Mouse (Mus musculus) large intestine, adult 2 months (tissue): Measurements from ENCODE around the gene Sae1. TPM values are rescaled to one million over a fixed set of nuclear protein-coding genes. Genes with fewer than 3 reads are reported as not detected.

Experiments used
- DNase-seq: peaks from one replicate; pipeline ENCODE4 v3.0.0-alpha.2; 2012; ENCODE audit warnings: low read depth, low spot score
- WGBS: fragments of 180-500 bp; shearing (Covaris S2); methylation state at CpG from one replicate; pipeline ENCODE4 v1.1.7; 2018; 5-methylcytosine and 5-hydroxymethylcytosine counted together
- polyA plus RNA-seq: library from polyadenylated mRNA; depleted of rRNA; stranded (reverse); fragments of >200 nt; gene quantifications from 2 replicates; pipeline ENCODE4 v1.2.3, GENCODE M21; 2012; rRNA removed

The Sae1 gene
- polyA plus RNA-seq, 1 experiment = 45.4 TPM

DNA sequence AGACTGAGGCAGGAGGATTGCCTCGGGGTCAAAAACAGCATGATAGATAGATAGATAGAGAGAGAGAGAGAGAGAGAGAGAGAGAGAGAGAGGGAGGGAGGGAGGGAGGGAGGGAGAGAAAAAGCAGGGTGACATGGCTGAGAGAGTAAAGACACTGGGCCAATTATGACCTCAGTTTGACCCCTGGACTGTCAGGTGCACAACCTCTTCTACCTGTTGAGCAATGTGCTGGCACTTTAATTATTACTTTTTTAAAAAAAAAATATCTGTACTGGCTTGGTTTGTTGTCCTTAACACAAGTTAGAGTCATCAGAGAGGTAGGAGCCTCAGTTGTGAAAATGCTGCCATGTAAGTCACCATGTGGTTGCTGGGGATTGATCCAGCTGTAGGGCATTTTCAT is 99.8 kb downstream of the Sae1 start:
- 75% methylated on average over 1 of the region's 1 CpGs for WGBS
- no peak for DNase-seq

GRCm38 (mm10) chr7:16287016-16287415 is 100.6 kb downstream of the Sae1 start:
- DNase-seq = no peak
- 60% methylated on average over 2 of the region's 2 CpGs for WGBS

DNA sequence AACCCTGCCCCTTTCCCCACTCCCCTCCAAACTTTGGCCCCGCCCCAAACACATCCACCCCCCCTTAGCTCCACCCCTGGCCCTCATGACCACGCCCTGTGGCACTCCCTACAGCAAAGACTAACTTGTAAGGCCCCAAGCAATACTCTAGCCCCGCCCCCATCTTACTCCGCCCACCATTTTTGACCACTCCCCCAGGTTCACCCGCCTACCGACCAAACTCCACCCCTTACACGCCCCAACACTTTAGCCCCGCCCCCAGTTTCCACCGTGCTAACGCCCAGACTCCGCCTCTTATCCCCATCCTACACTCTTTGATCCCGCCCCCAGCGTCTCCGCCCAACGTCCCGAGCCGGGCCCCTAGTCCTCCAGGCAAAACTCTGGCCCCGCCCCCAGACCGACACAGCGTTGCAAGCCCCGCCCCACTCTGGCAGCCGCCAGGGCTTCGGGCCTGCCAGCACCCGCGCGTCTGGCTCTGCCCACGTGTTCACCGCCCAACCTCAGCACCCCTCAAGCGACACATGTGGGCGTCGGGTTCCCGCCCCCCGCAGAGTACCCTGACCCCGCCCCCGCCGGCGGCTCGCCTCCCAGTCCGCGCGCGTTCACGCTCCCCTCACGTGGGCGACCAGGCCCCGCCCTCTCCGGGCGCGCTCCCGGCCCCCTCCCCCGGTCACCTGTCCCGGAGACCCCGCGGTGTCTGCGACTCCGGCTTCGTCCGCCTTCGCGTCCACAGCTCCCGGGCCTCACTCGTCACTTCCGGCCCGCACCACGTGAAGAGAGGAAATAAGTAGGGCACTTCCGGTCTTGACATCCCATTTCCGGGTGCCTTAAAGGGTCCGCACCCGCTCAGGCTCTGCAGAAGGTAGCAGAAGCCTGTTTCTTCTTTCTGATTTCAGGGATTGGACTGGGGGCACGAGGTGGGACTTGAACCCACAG is 101.3 kb downstream of the Sae1 start, which contains the start of gene Ccdc9:
Ccdc9 (minus strand) TSS at position 770 of the 936 bp plus-strand sequence.
- no peak for DNase-seq

DNA sequence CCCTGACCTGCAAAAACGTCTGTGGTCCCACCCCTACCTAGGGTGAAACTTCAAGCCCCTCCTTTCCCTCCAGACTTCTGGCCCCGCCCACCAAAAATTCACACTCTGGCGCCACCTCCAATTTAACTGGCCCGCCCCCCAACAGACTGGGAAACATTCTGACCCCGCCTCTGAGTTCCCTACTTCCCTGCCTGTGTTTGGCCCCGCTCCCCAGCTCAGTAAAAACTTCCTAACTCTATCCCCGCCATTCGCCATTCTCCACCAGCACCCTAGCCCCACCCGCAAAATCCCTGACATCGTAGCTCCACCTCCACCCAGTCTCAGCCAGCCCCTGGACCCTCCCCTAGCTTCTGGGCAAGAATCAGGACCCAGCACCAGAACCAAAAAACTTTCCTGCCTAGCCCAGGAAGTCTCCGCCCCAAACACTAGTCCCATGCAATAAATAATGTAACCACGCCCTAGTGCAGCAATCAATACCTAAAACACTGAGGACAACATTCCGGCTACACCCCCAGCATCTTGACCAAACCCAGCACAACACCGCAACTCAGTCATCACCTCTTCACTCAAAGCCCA is 102.1 kb downstream of the Sae1 start:
- no peak for DNase-seq
- WGBS = under 1% methylated on average over 14 of the region's 14 CpGs

More for the DNA sequence above, 101.3 kb downstream of the Sae1 start, which contains the start of gene Ccdc9:
- 1% methylated on average over 69 of the region's 70 CpGs for WGBS

DNA sequence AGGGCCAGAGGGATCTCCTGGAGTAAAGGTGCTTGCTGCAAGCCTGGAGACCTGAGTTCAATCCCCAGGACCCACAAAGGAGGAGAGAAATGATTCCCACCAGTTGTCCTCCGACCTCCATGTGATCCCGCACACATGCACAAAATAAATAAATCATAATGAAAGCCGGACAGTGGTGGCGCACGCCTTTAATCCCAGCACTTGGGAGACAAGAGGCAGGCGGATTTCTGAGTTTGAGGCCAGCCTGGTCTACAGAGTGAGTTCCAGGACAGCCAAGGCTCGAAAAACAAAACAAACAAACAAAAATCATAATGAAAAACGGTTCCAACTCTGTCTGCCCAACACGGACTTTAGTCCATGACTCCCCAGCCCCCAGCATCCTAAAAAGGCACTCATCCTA is 102.7 kb downstream of the Sae1 start:
- 17% methylated on average over 9 of the region's 9 CpGs for WGBS
- DNase-seq = no peak

DNA sequence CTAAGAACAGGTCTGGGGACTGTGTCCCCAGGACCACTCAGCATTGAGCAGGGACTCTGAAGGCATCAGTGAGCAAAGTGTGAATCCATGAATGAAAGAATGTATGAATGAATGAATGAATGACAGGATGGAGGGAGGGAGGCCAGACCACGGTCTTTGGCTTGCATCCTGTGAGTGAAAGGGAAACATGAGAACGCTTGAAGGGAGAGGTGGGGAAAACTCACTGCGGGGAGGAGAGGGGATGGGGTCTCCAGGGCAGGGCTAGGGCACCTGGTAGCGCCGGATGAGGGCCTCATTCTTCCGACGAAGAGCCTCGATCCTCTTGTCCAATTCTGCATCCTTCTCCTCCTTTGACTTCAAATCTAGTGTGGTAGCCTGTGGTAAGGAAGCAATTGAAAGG is 103.6 kb downstream of the Sae1 start:
- DNase-seq = no peak

DNA sequence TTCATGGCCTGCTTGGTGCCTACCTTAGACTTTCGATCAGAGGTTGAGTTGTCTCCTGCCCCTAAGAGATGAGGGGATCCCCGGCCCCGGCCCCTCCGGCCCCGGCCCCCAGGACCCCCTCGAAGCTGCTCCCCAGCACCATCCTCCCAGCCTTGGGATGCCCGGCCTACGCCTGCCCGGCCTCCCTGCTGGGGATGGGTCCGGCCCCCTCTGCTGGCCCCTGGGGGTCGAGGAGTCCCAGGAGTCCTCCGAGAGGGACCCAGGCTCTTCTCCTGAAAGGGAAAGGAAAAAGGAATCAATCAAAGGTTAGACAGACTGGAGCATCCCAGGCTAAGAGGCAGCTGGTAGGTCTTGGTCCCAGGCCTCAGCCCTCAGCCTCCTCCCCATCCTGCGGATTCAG is 105.3 kb downstream of the Sae1 start:
- no peak for DNase-seq
- 92% methylated on average over 13 of the region's 13 CpGs for WGBS

More for the DNA sequence above, 103.6 kb downstream of the Sae1 start:
- 90% methylated on average over 8 of the region's 8 CpGs for WGBS

DNA sequence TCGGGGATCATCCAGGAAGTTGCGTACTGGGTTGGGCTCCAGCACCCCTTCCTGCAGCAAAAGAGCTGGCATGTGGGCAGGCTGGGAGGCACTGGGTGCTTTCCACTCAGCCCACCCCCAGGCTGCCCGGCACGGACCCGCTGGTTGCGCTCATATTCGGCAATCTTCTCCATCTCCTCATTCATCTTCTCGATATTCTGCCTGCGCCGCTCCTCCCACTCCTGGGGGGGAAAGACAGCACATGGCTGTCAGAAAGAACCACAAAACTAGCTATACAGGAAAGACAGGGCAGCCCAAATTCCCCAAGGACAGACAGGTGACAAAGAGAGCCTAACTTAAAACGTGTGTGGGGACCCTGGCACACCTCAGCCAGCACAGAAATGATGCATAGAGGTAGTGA is 106.9 kb downstream of the Sae1 start:
- no peak for DNase-seq

GRCm38 (mm10) chr7:16274922-16275890 is 112.4 kb downstream of the Sae1 start:
- no peak for DNase-seq
- WGBS = 40% methylated on average over 10 of the region's 10 CpGs

More for the DNA sequence above, 106.9 kb downstream of the Sae1 start:
- 89% methylated on average over 11 of the region's 11 CpGs for WGBS

DNA sequence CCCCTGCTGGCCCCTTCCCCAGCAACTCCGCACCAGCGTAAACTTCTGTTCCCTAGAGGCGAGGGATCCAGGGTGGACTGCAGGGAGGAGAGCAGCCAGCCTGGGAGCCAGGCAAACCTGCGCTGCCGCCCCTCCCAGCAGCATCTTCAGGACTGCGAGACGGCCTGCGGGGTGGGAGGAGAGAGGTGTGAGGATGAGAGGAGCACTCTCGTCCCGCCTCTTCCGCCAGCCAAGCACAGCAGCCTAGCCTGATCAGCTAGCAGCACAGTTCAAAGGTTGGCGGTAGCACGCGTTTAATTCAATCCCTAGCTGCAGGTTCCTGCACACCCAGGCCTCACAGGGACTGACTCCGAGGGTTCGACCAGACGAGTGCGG is 113.9 kb downstream of the Sae1 start:
- under 1% methylated on average over 18 of the region's 18 CpGs for WGBS

DNA sequence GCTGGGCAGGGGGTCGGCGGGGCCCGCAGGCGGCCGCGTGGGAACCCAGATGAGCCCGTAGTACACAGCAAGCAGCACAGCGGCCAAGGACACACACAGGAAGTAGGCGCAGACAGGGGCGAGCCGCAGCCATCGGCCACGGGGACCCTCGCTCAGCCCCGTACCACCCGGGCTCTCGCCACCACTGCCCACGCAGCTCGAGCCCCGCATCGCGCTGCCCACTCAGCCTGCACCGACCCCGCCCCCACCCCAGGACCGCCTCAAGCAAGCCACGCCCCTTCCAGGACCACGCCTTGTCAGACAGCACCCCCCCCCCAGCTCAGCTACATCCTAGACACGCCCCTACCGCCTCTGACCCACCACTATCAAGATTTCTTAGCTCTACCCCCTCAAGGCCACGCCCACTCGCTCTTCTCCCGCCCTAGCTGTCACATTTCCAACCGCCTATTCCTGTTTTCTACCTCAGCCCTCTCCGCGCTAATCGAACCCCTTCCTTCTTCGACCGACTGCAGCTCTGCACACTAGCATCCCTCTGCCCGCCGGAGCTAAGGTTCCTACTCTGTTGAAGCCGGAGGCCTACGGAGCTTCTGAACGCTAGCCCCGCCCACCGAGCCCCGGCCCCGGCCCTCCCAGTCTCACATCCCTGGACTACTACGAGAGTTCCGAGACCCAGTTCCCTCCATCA is 114.4 kb downstream of the Sae1 start, which contains the start of gene Inafm1:
Inafm1 (minus strand) TSS at position 537 of the 685 bp plus-strand sequence.
- WGBS = 1% methylated on average over 47 of the region's 49 CpGs

More for the DNA sequence above, 113.9 kb downstream of the Sae1 start:
- peak; percentile 80 for DNase-seq

DNA sequence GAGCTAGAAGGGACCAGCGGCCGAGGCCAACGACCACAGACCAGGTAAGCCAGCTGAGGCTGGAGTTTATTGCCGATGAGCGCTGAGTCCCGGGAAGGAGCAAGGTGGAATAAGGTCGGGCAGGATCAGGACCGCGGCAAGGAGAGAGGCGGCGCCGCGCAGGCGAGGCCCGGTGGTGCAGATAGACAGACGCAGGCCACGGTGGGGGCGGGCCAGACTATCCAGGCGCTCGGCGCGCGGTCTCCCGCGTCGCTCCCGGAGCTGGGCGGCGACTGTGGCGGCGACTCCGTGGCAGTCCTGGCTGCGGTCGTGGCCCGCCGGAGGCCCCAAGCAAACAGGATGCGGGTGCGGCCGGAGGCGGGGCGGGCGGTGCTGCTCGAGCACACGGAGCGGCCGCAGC is 114.9 kb downstream of the Sae1 start:
- under 1% methylated on average over 46 of the region's 46 CpGs for WGBS
- DNase-seq = no peak

More for the DNA sequence above, 114.4 kb downstream of the Sae1 start, which contains the start of gene Inafm1:
- no peak for DNase-seq

- DNase-seq = no peak
- WGBS = 77% methylated on average over 1 of the region's 1 CpGs
Observed at GRCm38 (mm10) chr7:16271139-16271538, 116.5 kb downstream of the Sae1 start.

Other genes with a start within 250 kb of the Sae1 start
- 13.0 and 13.6 TPM in 2 replicates for gene Meis3, start 212.7 kb downstream of the Sae1 start, polyA plus RNA-seq
- 16.1 and 16.5 TPM in 2 replicates for gene Dhx34, start 165.8 kb downstream of the Sae1 start, polyA plus RNA-seq
- gene C5ar2, start 143.7 kb downstream of the Sae1 start, polyA plus RNA-seq = 0.30 and 0.85 TPM in 2 replicates
- 8.8 and 10.1 TPM in 2 replicates for gene C5ar1, start 128.3 kb downstream of the Sae1 start, polyA plus RNA-seq
- 21.6 and 27.9 TPM in 2 replicates for gene Inafm1, start 114.2 kb downstream of the Sae1 start, polyA plus RNA-seq
- gene Ccdc9, start 101.0 kb downstream of the Sae1 start, polyA plus RNA-seq = 22.7 and 37.9 TPM in 2 replicates
- gene Bbc3, start 79.4 kb downstream of the Sae1 start, polyA plus RNA-seq = 3.7 and 4.8 TPM in 2 replicates
- gene Zc3h4, start 13.1 kb upstream of the Sae1 start, polyA plus RNA-seq = 21.8 and 38.0 TPM in 2 replicates
- 80.4 and 82.3 TPM in 2 replicates for gene Tmem160, start 65.0 kb upstream of the Sae1 start, polyA plus RNA-seq
- 0.09 TPM in 1 of 2 replicates, not detected in the other for gene Npas1, start 89.9 kb upstream of the Sae1 start, polyA plus RNA-seq
- 8.9 and 9.4 TPM in 2 replicates for gene Arhgap35, start 227.2 kb upstream of the Sae1 start, polyA plus RNA-seq